In the genomic region with DNA sequence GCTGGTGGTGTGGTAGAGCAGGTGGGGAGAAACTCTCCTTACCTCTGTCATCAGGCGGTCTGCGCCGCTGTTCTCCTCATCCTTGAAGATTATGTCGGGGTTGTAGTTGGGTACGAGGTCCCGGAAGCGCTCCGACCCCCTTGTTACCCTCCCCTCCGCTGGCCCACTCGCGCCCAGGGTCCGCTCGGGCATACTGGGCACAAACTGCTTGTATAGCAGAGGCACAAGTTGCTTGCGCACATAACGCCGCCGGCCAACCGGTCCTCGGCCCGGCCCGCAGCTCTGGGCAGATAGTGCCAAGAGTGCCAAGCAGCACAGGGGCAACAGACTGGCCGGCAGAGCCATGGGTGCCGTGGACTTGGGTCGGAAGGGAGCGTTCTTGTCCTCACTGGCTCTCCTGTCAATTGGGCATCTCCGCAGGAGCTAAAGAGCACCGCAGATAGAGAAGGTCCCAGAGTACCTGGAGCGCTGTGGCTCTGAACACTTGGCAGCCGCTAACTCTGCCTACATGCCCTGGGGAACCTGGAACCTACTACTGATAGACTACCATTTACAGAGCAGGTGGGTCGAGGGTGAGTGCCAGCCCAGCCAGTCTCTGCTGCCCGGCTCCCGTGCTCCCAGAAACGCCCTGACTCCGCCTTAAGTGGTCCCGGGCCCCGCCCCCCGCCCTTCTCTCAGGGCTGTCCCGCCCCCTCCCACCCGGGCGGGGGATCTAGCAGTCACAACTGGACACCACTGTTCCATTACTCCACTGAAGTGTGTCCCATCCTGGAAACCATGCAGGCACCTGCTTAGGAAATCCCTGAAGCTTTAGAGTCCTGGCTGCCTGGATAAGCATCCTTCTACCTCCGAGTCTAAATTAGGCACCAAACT, we compare ENCODE assay signal across 8 mouse cellular contexts. TPM values are rescaled to one million over a fixed set of nuclear protein-coding genes. Genes with fewer than 3 reads are reported as not detected.
DNase-seq lines count a peak whose midpoint lies in the region; ATAC-seq lines count a peak whose summit lies in the region.

TSS of gene Dhh (minus strand) at position 613 of the 873 bp plus-strand sequence.

- DNase-seq in kidney, adult 18-20 months, result peak; percentile 32
- DNase-seq in kidney, adult 11 months, result no peak
- DNase-seq in kidney, postnatal 10 days, result peak; percentile 63
- no peak for DNase-seq in right cerebral cortex, adult 2 months (ENCODE audit: low spot score in 2 of 2)
- no peak for DNase-seq in left cerebral cortex, postnatal 25 days (ENCODE audit: low spot score in 2 of 2)

- 0 out of 2 replicates have a peak within 1 kb of the TSS, but pooled peaks have one; percentile 37 for H3K9ac ChIP-seq in forebrain, embryonic 13.5 days
- H3K9ac ChIP-seq in midbrain, embryonic 12.5 days (replicated peaks), result peak within 1 kb of the TSS; percentile 4; the same call in 1 of the 2 replicates

- WGBS in forebrain, embryonic 13.5 days, result under 1% methylated on average over 41 of the region's 41 CpGs
- WGBS in midbrain, embryonic 12.5 days, result under 1% methylated on average over 41 of the region's 41 CpGs

- H3K27me3 ChIP-seq in forebrain, embryonic 13.5 days, result peaks cover 78% of the 10 kb centered on the region
- H3K27me3 ChIP-seq in midbrain, embryonic 12.5 days, result peaks cover 76% of the 10 kb centered on the region

- intact Hi-C loops in left cerebral cortex, postnatal 25 days (cut with DNase I), result no loop called here

- no peaks in the 10 kb centered on the region for H3K9me3 ChIP-seq in forebrain, embryonic 13.5 days (replicated peaks)
- H3K9me3 ChIP-seq in midbrain, embryonic 12.5 days, result no peaks in the 10 kb centered on the region

- H3K4me3 ChIP-seq in forebrain, embryonic 13.5 days, result peak within 1 kb of the TSS; percentile 26
- H3K4me3 ChIP-seq in midbrain, embryonic 12.5 days, result peak within 1 kb of the TSS; percentile 16

- H3K27ac ChIP-seq in forebrain, embryonic 13.5 days, result no peak within 1 kb of the TSS
- H3K27ac ChIP-seq in midbrain, embryonic 12.5 days (replicated peaks), result no peak within 1 kb of the TSS

- H3K4me1 ChIP-seq in forebrain, embryonic 13.5 days, result peaks cover 39% of the 10 kb centered on the region
- H3K4me1 ChIP-seq in midbrain, embryonic 12.5 days, result peaks cover 44% of the 10 kb centered on the region

- peak within 1 kb of the TSS; percentile 50 for H3K4me2 ChIP-seq in forebrain, embryonic 13.5 days
- H3K4me2 ChIP-seq in midbrain, embryonic 12.5 days (replicated peaks), result peak within 1 kb of the TSS; percentile 39

- ATAC-seq in forebrain, embryonic 13.5 days, result 0 out of 2 replicates have a peak, but pooled peaks have one; percentile 38
- no peak for ATAC-seq in midbrain, embryonic 12.5 days (ENCODE audit: low FRiP score, low read depth)
- no peak for ATAC-seq in megakaryocyte progenitor cell, adult 5-6 weeks (replicated peaks; ENCODE audit: poor library complexity)

- peaks cover 2% of the 10 kb centered on the region for H3K36me3 ChIP-seq in forebrain, embryonic 13.5 days (ENCODE audit: poor library complexity, severe bottlenecking)
- H3K36me3 ChIP-seq in midbrain, embryonic 12.5 days, result peaks cover 3% of the 10 kb centered on the region; the same call in 1 of the 2 replicates

RNA-seq across cellular contexts. Expression of gene Dhh, which starts in this region (rescaled TPM):
- 0.22 and 0.28 TPM in 2 replicates for polyA plus RNA-seq in forebrain, embryonic 13.5 days (2015; fragmentation: Nextera tagmentation; extraction: Ambion mirVana)
- 0.56 and 0.66 TPM in 2 replicates for polyA plus RNA-seq in midbrain, embryonic 12.5 days (2016; fragmentation: Nextera tagmentation; extraction: Ambion mirVana)
- total RNA-seq in left cerebral cortex, postnatal 25 days (2021), result under 1 TPM; 0.37 to 0.41 TPM
- total RNA-seq in megakaryocyte progenitor cell, adult 5-6 weeks (2015), result not detected in 2 replicates
- not detected in 2 replicates for total RNA-seq in megakaryocyte progenitor cell, adult 5-6 weeks (2017)

Comparison
In these comparisons a context has a peak if more than half of its experiments do, and no peak if none do; other contexts are left out.
1. DNase-seq: peak in kidney, adult 18-20 months (single experiment) and kidney, postnatal 10 days (single experiment); none in kidney, adult 11 months (single experiment), right cerebral cortex, adult 2 months (0 of 2) and left cerebral cortex, postnatal 25 days (0 of 2).
2. Peak in ATAC-seq, H3K4me3 ChIP-seq, H3K9ac ChIP-seq and H3K4me2 ChIP-seq in forebrain, embryonic 13.5 days; RNA of the gene not detected or under 1 TPM.